Comparison of ENCODE assay signal across 8 mouse cellular contexts in genomic region chr4:136144927-136145292, GRCm38 (mm10). TPM values are rescaled to one million over a fixed set of nuclear protein-coding genes. Genes with fewer than 3 reads are reported as not detected.
A peak's percentile ranks its signal among the peaks of the same experiment; 100 is the strongest.
DNase-seq lines count a peak whose midpoint lies in the region; ATAC-seq lines count a peak whose summit lies in the region.

No protein-coding gene starts in this region.

- no peaks in the 10 kb centered on the region for H3K36me3 ChIP-seq in heart, embryonic 16.5 days (ENCODE audit: control insufficient read depth, insufficient read depth)
- peaks cover 13% of the 10 kb centered on the region for H3K36me3 ChIP-seq in hindbrain, embryonic 10.5 days
- peaks cover 15% of the 10 kb centered on the region for H3K36me3 ChIP-seq in midbrain, embryonic 10.5 days

- H3K4me2 ChIP-seq in heart, embryonic 16.5 days (ENCODE audit: low read depth, low read length): peak overlapping the region; percentile 75

- DNase-seq in heart, postnatal 25 days (ENCODE audit: low spot score): no peak
- DNase-seq in NIH3T3 (ENCODE audit: low read depth): peak; percentile 51
- no peak for DNase-seq in hindbrain, embryonic 10.5 days (ENCODE audit: low spot score)
- no peak for DNase-seq in midbrain, embryonic 10.5 days (ENCODE audit: low spot score)
- no peak for DNase-seq in ovary, adult 18-20 months (ENCODE audit: low spot score)
- DNase-seq in yolk sac, embryonic 10.5 days (ENCODE audit: low spot score): no peak
- DNase-seq in gastrocnemius, adult 18-20 months (ENCODE audit: low spot score): no peak

- peak overlapping the region; percentile 87 for H3K9ac ChIP-seq in heart, embryonic 16.5 days (ENCODE audit: low read length)

- intact Hi-C loops in heart, postnatal 25 days (cut with DNase I): loop anchor here (10.0 kb wide), 1 partner anchor 320 kb away; the partner anchor contains the start of genes 6030445D17Rik and Luzp1

- peaks cover 40% of the 10 kb centered on the region for H3K4me1 ChIP-seq in heart, embryonic 16.5 days (ENCODE audit: control insufficient read depth, insufficient read depth, low read length)
- peaks cover 94% of the 10 kb centered on the region for H3K4me1 ChIP-seq in hindbrain, embryonic 10.5 days (replicated peaks)
- H3K4me1 ChIP-seq in midbrain, embryonic 10.5 days: peaks cover 91% of the 10 kb centered on the region

- H3K4me3 ChIP-seq in heart, embryonic 16.5 days (ENCODE audit: low read length): peak overlapping the region; percentile 77
- H3K4me3 ChIP-seq in hindbrain, embryonic 10.5 days: peak overlapping the region; percentile 92
- H3K4me3 ChIP-seq in midbrain, embryonic 10.5 days: peak overlapping the region; percentile 96

- 4% methylated on average over 11 of the region's 11 CpGs for WGBS in heart, embryonic 16.5 days
- WGBS in hindbrain, embryonic 10.5 days: under 1% methylated on average over 11 of the region's 11 CpGs
- under 1% methylated on average over 11 of the region's 11 CpGs for WGBS in midbrain, embryonic 10.5 days

- no peak for ATAC-seq in heart, embryonic 16.5 days (replicated peaks; ENCODE audit: extremely low read depth, insufficient read depth, low FRiP score)

- peak overlapping the region; percentile 95 for H3K27ac ChIP-seq in heart, embryonic 16.5 days (ENCODE audit: low read length)
- H3K27ac ChIP-seq in hindbrain, embryonic 10.5 days: peak overlapping the region; percentile 100
- H3K27ac ChIP-seq in midbrain, embryonic 10.5 days (replicated peaks): peak overlapping the region; percentile 99

- H3K9me3 ChIP-seq in heart, embryonic 16.5 days (replicated peaks; ENCODE audit: control insufficient read depth, low read length): no peaks in the 10 kb centered on the region
- no peaks in the 10 kb centered on the region for H3K9me3 ChIP-seq in hindbrain, embryonic 10.5 days
- no peaks in the 10 kb centered on the region for H3K9me3 ChIP-seq in midbrain, embryonic 10.5 days (replicated peaks)

- H3K27me3 ChIP-seq in heart, embryonic 16.5 days (ENCODE audit: control insufficient read depth, insufficient read depth, low read length): no peaks in the 10 kb centered on the region
- H3K27me3 ChIP-seq in hindbrain, embryonic 10.5 days (ENCODE audit: insufficient read depth, poor library complexity, severe bottlenecking): peaks cover 11% of the 10 kb centered on the region; the same call in 1 of the 2 replicates
- peaks cover 10% of the 10 kb centered on the region; the same call in 1 of the 2 replicates for H3K27me3 ChIP-seq in midbrain, embryonic 10.5 days (ENCODE audit: low read depth, poor library complexity, severe bottlenecking)

RNA-seq across cellular contexts. Expression of gene Id3, which starts 1.6 kb away (rescaled TPM):
- 218 and 262 TPM in 2 replicates for polyA plus RNA-seq in heart, embryonic 16.5 days (2015; fragmentation: Nextera tagmentation; extraction: Ambion mirVana)
- total RNA-seq in heart, postnatal 25 days (2021): 10 to 100 TPM; 46.9 to 70.1 TPM
- 576 and 684 TPM in 2 replicates for polyA plus RNA-seq in hindbrain, embryonic 10.5 days (2016; fragmentation: Nextera tagmentation; extraction: Ambion mirVana)
- polyA plus RNA-seq in midbrain, embryonic 10.5 days (2016; fragmentation: Nextera tagmentation; extraction: Ambion mirVana): 619 and 802 TPM in 2 replicates
- total RNA-seq in gastrocnemius, adult 18-20 months (2021): 10 to 100 TPM; 13.7 to 24.1 TPM

RNA-seq across cellular contexts. Expression of gene E2f2, which starts 27.3 kb away (rescaled TPM):
- 8.6 and 11.0 TPM in 2 replicates for polyA plus RNA-seq in heart, embryonic 16.5 days (2015; fragmentation: Nextera tagmentation; extraction: Ambion mirVana)
- total RNA-seq in heart, postnatal 25 days (2021): 1 to 10 TPM; 1.9 to 4.3 TPM
- 9.0 and 9.4 TPM in 2 replicates for polyA plus RNA-seq in hindbrain, embryonic 10.5 days (2016; fragmentation: Nextera tagmentation; extraction: Ambion mirVana)
- polyA plus RNA-seq in midbrain, embryonic 10.5 days (2016; fragmentation: Nextera tagmentation; extraction: Ambion mirVana): 10.3 and 10.8 TPM in 2 replicates
- total RNA-seq in gastrocnemius, adult 18-20 months (2021): under 1 TPM; 0.73 to 0.76 TPM
